Mouse (Mus musculus) monocyte, adult 5-6 weeks (primary cell): Measurements from ENCODE around the gene Mboat2. TPM values are rescaled to one million over a fixed set of nuclear protein-coding genes. Genes with fewer than 3 reads are reported as not detected.

Source experiments
- ATAC-seq: fragments of 153-309, 156-312 bp; replicated peaks from 2 replicates; pipeline ENCODE4 v1.8.0; 2017; ENCODE audit warnings: mild to moderate bottlenecking; ENCODE audit not compliant: low TSS enrichment, insufficient number of reproducible peaks, severe bottlenecking, poor library complexity, low FRiP score
- total RNA-seq: library from RNA; stranded (forward); fragments of 200-1000, 200-491, 200-594 nt; gene quantifications from 3 replicates; pipeline ENCODE4 v1.2.3, GENCODE M21; 2017

Mboat2 gene
- total RNA-seq, 1 experiment from 2014 or later: 3.0 TPM

DNA sequence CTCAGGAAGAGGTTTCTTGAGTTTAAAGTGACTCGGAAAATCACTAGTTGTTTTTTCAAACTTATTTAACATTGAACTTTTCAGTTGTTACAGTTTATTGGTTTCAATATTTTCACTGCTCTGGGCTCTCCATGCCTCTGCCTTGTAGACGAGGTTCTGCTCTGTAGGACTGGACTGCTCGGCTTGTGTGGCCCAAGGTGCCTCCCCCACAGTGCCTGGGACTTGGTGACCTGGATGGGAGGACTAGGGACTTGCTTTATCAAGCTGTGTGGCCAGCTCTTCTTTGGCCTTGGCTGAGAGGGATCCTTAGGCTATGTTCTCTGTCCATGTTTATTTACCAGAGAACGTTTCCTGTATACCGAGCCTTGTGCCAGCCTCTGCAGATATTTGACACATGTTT, 17.4 kb downstream of the Mboat2 start:
- no peak for ATAC-seq

- no peak for ATAC-seq
These were observed 26.7 kb downstream of the Mboat2 start for GRCm38 (mm10) chr12:24857354-24857753.

DNA sequence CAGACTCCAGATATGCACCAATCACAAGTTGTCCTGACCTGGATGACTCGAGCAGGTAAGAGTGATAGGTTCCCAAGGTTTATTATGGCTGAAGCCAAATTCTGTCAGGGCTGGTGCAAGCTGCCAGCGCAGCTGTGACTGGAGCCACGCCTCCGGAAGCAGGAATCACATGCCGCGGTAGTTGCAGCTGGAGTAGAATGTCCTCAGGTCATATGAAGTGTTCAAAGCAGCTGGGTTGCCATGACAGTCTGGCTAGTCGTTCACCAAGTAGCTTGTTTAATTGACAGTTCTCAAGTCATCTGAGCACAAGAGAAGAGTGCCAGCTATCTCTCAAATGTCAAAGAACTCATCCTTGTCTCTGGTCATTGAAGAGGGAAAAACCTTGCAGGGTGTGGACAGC, 28.7 kb downstream of the Mboat2 start:
- ATAC-seq: no peak

- ATAC-seq: no peak
These were observed 29.8 kb downstream of the Mboat2 start for GRCm38 (mm10) chr12:24860436-24860835.

- no peak for ATAC-seq
These were observed 33.1 kb downstream of the Mboat2 start for GRCm38 (mm10) chr12:24863762-24864161.

GRCm38 (mm10) chr12:24866645-24867044, 36.0 kb downstream of the Mboat2 start:
- ATAC-seq: no peak

DNA sequence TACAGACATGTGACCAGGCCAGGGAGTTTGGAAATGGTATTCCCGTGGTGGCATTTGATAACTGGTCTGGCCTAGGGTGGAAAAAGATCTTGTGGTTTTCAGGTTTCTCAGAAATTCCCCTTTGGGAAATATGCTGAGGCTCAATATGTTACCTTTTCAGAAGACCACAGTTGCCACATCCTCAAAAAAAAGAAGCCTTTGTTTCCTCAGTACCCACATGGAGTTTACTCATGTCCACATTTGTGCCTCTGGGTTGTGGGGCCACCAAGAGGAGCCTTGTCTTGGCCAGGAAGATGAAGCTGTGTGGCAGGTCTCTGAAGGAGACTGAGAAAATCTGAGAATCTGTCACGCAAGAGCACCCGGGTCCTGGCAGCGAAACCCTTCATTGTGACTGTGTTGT, 38.0 kb downstream of the Mboat2 start:
- no peak for ATAC-seq

DNA sequence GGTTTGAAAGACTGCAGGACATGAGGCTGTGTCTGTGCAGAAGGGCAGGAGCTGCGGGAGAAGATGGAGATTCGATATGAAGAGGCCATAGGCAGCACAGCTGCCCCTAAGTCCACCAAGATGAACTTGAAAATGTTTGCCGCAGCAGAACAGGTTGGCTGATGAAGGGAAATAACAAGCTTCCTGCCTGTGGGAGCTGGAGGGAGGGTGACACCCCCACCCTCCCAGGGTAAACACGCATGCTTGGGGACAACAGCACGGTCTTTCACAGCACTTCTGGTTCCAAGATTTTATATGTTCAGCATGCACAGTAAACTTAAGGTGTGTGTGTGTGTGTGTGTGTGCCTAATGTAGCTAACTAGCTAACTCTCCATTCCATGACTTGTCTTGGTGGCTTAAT, 38.6 kb downstream of the Mboat2 start:
- ATAC-seq: no peak

- ATAC-seq: no peak
These were observed 40.2 kb downstream of the Mboat2 start for GRCm38 (mm10) chr12:24870901-24871300.

DNA sequence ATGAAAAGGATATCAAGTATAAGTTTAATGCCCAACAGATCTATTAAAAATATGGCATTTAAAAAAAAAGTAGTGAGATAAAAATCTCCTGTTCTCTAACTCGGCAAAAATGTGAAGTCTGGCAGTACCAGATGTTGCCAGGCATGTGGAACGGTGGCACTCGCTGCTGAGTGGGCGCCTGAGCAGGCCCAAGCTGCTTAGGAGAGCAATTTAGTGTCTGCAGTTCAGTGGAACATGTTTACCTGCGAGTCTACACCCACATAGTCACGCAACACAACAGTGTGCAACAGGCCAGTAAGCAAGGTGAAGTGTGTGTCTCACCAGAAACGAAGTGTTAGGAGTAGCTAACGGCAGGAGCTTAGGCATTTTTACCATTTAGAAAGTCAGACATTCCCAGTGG, 41.6 kb downstream of the Mboat2 start:
- no peak for ATAC-seq

DNA sequence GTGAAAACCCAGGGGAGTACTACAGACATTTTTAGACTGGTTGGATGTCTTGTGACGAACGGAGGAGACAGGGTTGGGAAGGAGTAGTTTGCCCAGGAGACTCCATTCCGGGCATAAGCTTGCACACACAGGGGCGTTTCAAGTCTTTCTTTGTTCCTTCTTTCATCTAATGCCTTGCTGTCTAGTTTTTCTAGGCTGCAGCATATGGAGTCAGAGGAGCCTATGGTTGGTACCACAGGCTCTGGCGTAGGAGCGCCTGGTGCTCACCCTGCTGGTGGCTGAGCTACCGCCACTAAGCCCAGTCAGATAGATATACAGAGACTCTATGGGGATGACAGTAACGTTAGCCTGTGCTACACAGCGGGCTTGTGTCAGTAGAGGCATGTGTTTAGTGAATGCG, 42.0 kb downstream of the Mboat2 start:
- ATAC-seq: no peak

- ATAC-seq: no peak
These were observed 45.2 kb downstream of the Mboat2 start for GRCm38 (mm10) chr12:24875908-24876307.

- ATAC-seq: no peak
These were observed 46.6 kb downstream of the Mboat2 start for GRCm38 (mm10) chr12:24877231-24877630.

DNA sequence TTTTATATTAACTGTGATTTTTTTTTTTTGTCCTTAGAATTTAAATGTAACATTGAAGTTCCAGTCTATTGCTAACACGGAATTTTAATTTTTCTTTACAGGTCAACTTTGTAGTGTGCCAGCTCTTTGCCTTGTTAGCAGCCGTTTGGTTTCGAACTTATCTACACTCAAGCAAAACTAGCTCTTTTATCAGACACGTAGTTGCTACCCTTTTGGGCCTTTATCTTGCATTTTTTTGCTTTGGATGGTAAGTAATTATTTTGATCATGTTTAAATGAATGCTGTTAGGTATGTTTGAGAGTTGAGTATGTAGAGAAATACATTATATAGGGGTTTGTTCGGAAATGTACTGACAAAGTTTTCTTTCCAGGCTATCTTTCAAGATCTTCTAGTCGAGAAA, 47.4 kb downstream of the Mboat2 start:
- ATAC-seq: no peak

GRCm38 (mm10) chr12:24878735-24879362, 48.2 kb downstream of the Mboat2 start:
- no peak for ATAC-seq

DNA sequence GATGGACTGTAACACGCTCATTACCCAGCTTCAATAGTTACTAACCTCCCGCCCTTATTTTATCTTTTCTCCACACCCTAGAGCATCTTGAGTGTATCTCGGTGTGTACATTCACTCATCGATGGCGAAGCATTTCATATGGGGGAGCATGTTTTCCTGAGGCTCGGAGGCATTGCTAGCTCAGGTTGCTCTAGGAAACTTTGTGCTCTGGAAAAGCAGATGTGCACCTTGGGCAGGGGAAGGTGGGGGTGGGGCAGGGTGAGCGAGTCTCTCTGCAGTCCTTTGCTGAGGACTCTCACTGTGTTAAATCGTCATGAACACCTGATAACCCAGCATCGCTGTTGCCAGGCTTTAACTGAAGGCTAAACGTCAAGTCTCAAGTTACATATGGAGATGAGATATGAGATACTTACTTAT, 48.9 kb downstream of the Mboat2 start:
- ATAC-seq: no peak

GRCm38 (mm10) chr12:24883279-24883678, 52.6 kb downstream of the Mboat2 start:
- ATAC-seq: no peak

- no peak for ATAC-seq
These were observed 56.1 kb downstream of the Mboat2 start for GRCm38 (mm10) chr12:24886800-24887199.

DNA sequence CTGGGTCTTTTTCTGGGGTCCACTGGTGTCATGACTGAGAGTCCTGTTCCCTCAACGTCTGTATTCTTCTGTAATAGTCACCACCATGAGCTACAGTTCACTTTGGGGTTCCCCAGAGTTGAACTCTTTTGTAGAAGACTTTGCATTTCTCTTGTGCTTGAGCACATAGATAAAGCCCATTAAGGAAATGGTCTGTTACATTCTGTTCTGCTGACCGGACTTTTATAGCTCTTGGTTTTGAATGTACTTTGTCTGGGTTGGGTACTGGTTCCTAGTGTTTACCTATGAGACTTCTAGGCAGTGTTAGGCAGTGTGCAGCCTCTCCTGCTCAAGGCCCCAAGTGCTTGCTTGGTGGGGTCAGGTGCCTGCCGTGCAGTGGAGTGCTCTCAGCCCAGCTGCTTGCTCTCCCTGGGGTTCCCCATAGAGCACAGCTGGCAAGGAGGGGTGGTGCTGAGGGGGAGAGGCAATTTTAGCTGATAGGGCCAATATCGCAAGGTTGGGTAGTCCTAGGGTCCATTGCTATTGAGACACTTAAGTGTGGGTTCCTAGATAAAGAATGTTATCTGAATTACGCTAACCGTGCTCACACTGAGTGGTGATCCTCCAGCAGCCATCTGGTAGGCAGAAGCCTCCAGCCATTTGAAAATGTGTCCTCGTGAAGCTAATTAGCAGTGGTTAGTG, 58.8 kb downstream of the Mboat2 start:
- ATAC-seq: no peak

DNA sequence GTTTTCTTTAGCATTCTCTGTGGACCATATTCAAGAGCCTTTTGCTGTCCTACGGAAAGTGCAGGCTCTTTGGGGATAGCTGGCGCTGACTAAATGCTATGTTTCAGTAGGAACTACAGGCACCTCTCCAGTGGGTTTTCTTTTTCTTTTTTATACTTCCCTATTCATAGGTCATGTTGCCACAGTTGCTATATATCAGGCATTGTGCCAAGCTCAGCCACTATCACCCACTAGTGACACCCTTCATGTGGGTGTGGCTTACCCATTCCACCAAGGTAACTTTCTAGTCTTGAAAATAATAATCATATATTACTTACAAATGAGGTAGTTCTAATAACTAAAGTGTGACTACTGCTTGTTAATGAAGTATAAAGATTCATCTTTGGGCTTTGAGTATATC, 59.5 kb downstream of the Mboat2 start:
- no peak for ATAC-seq
